Mouse (Mus musculus) neural tube, embryonic 12.5 days (tissue): ENCODE data around the gene Spsb2. TPM values are rescaled to one million over a fixed set of nuclear protein-coding genes. Genes with fewer than 3 reads are reported as not detected.

Experiments used
- ATAC-seq: fragments of 200-750 bp; cut with Nextera tagmentation; 2 replicates; pipeline ENCODE4 v1.8.0; 2017; ENCODE audit warnings: low read depth, mild to moderate bottlenecking, moderate TSS enrichment, moderate library complexity; ENCODE audit not compliant: low FRiP score
- H3K27ac ChIP-seq: fragments of 300-500 bp; sonication (generic); 2 replicates; pipeline ENCODE4 v1.5.1; 2016
- H3K27me3 ChIP-seq: fragments of 300-500 bp; sonication (generic); replicated peaks from 2 replicates; pipeline ENCODE4 v1.6.1; 2016; ENCODE audit warnings: mild to moderate bottlenecking
- H3K36me3 ChIP-seq: fragments of 300-500 bp; sonication (generic); 2 replicates; pipeline ENCODE4 v1.6.1; 2016; ENCODE audit warnings: mild to moderate bottlenecking
- H3K4me1 ChIP-seq: fragments of 300-500 bp; sonication (generic); 2 replicates; pipeline ENCODE4 v1.6.1; 2016
- H3K4me2 ChIP-seq: fragments of 300-500 bp; sonication (generic); replicated peaks from 2 replicates; pipeline ENCODE4 v1.6.1; 2016; ENCODE audit warnings: mild to moderate bottlenecking
- H3K4me3 ChIP-seq: fragments of 300-500 bp; sonication (generic); 2 replicates; pipeline ENCODE4 v1.5.1; 2016
- H3K9ac ChIP-seq: fragments of 300-500 bp; sonication (generic); 2 replicates; pipeline ENCODE4 v1.6.1; 2016; ENCODE audit warnings: mild to moderate bottlenecking
- H3K9me3 ChIP-seq: fragments of 300-500 bp; sonication (generic); 2 replicates; pipeline ENCODE4 v1.6.1; 2016; ENCODE audit warnings: mild to moderate bottlenecking
- WGBS: fragments of 180-500 bp; shearing (Covaris S2); methylation state at CpG from one replicate; pipeline ENCODE4 v1.1.7; 2016; 5-methylcytosine and 5-hydroxymethylcytosine counted together
- polyA plus RNA-seq: library from polyadenylated mRNA; unstranded; fragments of >200 nt; fragmentation: Nextera tagmentation; extraction: Ambion mirVana; gene quantifications from 2 replicates; pipeline ENCODE4 v1.2.1, GENCODE M21; 2016

Gene Spsb2
- polyA plus RNA-seq, 1 experiment from 2014 or later = 8.5 TPM

DNA sequence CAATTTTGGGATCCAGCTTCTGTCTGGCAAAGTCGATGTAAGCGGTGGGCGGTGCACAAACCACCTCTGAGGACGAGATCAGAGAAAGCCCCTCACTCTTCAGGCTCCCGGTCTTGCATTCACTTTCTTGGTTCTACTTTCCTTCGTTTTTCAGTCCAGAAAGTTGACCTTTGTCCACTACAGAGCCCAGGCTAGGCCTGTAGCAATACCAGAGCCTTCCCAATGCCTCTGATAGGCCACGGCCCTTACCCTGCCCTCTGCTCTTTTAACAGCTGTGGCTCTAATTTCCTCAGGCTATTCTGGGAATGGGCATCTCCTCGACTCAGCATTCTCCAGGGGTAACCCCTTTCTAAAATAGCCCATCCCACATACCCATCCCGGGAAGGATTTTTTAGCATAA lies 4.4 kb downstream of the Spsb2 start:
- Histone ChIP-seq H3K4me2 (peak overlapping the region; percentile 89), H3K36me3 (peaks cover 40% of the 10 kb centered on the region), H3K4me3 (peak overlapping the region; percentile 67), H3K27ac (no peak overlapping the region), H3K9me3 (no peaks in the 10 kb centered on the region), H3K4me1 (peaks cover 54% of the 10 kb centered on the region), H3K9ac (peak overlapping the region; percentile 82), H3K27me3 (no peaks in the 10 kb centered on the region)
- 21% methylated on average over 9 of the region's 9 CpGs for WGBS
- no peak for ATAC-seq

GRCm38 (mm10) chr6:124813496-124813895 lies 5.0 kb downstream of the Spsb2 start:
- Histone ChIP-seq H3K4me3 (peak overlapping the region; percentile 67), H3K27ac (peak overlapping the region; percentile 43; the same call in 1 of the 2 replicates), H3K9ac (peak overlapping the region; percentile 82), H3K4me2 (peak overlapping the region; percentile 89), H3K27me3 (no peaks in the 10 kb centered on the region), H3K9me3 (no peaks in the 10 kb centered on the region), H3K4me1 (peaks cover 50% of the 10 kb centered on the region), H3K36me3 (peaks cover 46% of the 10 kb centered on the region)
- peak; percentile 68 for ATAC-seq
- under 1% methylated on average over 18 of the region's 18 CpGs for WGBS

GRCm38 (mm10) chr6:124813933-124814332 lies 5.5 kb downstream of the Spsb2 start, which contains the start of gene Tpi1:
TSS of gene Tpi1 (minus strand) at chr6:124814296.
- peak within 1 kb of the TSS; percentile 82 for H3K9ac ChIP-seq
- H3K36me3 ChIP-seq = peaks cover 51% of the 10 kb centered on the region
- H3K27me3 ChIP-seq = no peaks in the 10 kb centered on the region
- H3K4me1 ChIP-seq = peaks cover 45% of the 10 kb centered on the region
- peak within 1 kb of the TSS; percentile 89 for H3K4me2 ChIP-seq
- H3K4me3 ChIP-seq = peak within 1 kb of the TSS; percentile 67
- no peaks in the 10 kb centered on the region for H3K9me3 ChIP-seq
- under 1% methylated on average over 22 of the region's 22 CpGs for WGBS
- H3K27ac ChIP-seq = peak within 1 kb of the TSS; percentile 43; the same call in 1 of the 2 replicates
- peak; percentile 85 for ATAC-seq

DNA sequence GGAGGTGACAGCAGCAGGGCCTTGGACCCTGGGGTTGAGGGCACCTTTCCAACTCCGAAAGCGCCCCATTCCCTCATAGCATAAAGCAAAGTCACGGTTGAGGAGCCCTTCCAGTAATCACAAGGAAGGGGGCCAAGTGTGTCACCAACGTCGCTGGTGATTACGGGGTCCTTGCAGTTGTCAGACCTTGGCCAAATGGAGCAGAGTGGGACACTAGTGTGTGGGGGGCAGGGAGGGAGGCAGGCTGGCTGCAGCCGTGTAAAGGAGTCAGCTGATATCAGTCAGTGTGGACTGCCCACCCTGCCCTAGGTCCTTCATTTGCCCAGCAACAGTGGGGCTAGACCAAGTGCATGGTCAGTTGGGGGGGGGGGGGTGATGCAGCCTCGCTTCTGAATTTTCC lies 6.0 kb downstream of the Spsb2 start:
- Histone ChIP-seq H3K27me3 (no peaks in the 10 kb centered on the region), H3K4me1 (peaks cover 40% of the 10 kb centered on the region), H3K4me2 (peak overlapping the region; percentile 89), H3K27ac (no peak overlapping the region), H3K9ac (no peak overlapping the region), H3K4me3 (peak overlapping the region; percentile 67), H3K9me3 (no peaks in the 10 kb centered on the region), H3K36me3 (peaks cover 56% of the 10 kb centered on the region)
- peak; percentile 48 for ATAC-seq
- WGBS = 45% methylated on average over 8 of the region's 8 CpGs

DNA sequence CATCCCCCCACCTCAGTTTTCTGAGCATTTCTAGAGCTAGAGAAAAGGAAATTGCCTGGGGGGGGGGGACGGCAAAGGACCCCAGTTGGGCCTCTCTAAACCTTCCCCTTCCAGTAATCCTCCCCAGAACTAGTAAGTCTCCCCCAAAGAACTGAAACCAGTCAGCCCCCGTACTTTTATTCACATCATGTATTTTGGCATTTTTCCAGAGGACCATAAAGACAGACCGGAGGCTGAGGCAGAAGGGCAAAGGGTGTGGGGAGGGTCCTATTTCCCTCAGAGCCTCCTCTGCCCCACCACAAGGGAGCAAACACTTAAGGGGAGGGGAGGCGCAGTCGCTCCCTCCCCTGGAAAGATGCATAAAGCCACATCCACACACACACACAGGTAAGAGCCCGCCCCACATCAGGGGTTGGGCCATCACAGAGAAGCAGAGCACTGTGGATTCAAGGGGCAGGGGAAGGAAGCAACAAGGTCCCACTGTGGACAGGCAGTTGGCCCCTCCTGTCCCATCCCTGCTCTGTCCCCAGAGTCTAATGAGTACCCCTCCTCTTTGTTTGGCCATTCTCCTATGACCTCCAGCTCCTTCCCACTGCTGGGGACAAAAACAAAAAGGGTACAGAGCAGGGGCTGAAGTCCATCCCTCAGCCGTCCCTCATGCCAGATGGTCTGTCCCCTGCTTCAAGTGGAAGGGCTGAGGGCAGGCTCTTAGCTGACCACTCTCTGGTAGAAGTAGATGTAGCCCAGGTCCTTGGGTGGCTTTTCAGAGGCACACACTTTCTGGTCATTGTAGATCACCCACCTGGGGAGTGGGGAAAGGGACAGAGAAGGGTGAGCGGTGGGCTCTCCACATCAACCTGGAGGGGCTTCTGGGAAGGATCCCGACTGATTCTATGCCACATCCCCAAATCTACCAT lies 6.7 kb downstream of the Spsb2 start:
- Histone ChIP-seq H3K4me3 (no peak overlapping the region), H3K9ac (0 out of 2 replicates have a peak overlapping the region, but pooled peaks have one; percentile 13), H3K27ac (no peak overlapping the region), H3K9me3 (no peaks in the 10 kb centered on the region), H3K4me1 (peaks cover 34% of the 10 kb centered on the region), H3K27me3 (no peaks in the 10 kb centered on the region), H3K4me2 (peak overlapping the region; percentile 9; the same call in 1 of the 2 replicates), H3K36me3 (peaks cover 63% of the 10 kb centered on the region)
- WGBS = 69% methylated on average over 9 of the region's 9 CpGs
- no peak for ATAC-seq

- Histone ChIP-seq H3K9ac (no peak overlapping the region), H3K9me3 (no peaks in the 10 kb centered on the region), H3K4me2 (no peak overlapping the region), H3K4me1 (peaks cover 31% of the 10 kb centered on the region), H3K27ac (no peak overlapping the region), H3K4me3 (no peak overlapping the region), H3K27me3 (no peaks in the 10 kb centered on the region), H3K36me3 (peaks cover 73% of the 10 kb centered on the region)
- 92% methylated on average over 4 of the region's 4 CpGs for WGBS
- no peak for ATAC-seq
These were observed 8.2 kb downstream of the Spsb2 start for GRCm38 (mm10) chr6:124816611-124817010.

GRCm38 (mm10) chr6:124817125-124817524 lies 8.7 kb downstream of the Spsb2 start:
- Histone ChIP-seq H3K27ac (no peak overlapping the region), H3K27me3 (no peaks in the 10 kb centered on the region), H3K9ac (no peak overlapping the region), H3K4me1 (peaks cover 28% of the 10 kb centered on the region), H3K4me2 (no peak overlapping the region), H3K4me3 (no peak overlapping the region), H3K36me3 (peaks cover 74% of the 10 kb centered on the region), H3K9me3 (no peaks in the 10 kb centered on the region)
- WGBS = 94% methylated on average over 11 of the region's 11 CpGs
- ATAC-seq = no peak

DNA sequence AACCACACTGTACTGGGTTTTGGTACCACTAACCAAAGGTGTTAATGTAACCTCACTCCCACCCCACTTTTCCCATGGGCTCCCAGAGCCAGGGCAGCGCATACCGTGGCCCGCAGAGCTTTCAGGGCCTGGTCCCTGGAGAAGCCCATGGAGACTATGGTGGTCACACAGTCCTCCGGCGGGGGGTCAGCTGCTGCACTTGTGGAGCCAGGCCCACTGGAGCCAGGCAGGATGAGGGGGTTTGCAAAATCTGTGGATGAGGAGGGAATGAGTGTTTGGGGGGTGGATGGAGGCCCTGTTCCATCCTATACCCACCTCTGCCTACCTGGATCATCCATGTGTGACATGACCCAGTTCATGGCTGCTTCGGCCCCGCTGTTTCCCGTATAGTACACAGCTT lies 9.1 kb downstream of the Spsb2 start:
- no peak for ATAC-seq
- Histone ChIP-seq H3K4me1 (peaks cover 23% of the 10 kb centered on the region), H3K27me3 (no peaks in the 10 kb centered on the region), H3K4me3 (no peak overlapping the region), H3K36me3 (peaks cover 76% of the 10 kb centered on the region), H3K9me3 (no peaks in the 10 kb centered on the region), H3K27ac (no peak overlapping the region), H3K4me2 (no peak overlapping the region), H3K9ac (0 out of 2 replicates have a peak overlapping the region, but pooled peaks have one; percentile 5)
- 97% methylated on average over 8 of the region's 8 CpGs for WGBS

- peaks cover 19% of the 10 kb centered on the region for H3K4me1 ChIP-seq
- H3K27ac ChIP-seq = no peak overlapping the region
- no peak overlapping the region for H3K4me3 ChIP-seq
- no peak overlapping the region for H3K4me2 ChIP-seq
- H3K9ac ChIP-seq = 0 out of 2 replicates have a peak overlapping the region, but pooled peaks have one; percentile 5
- H3K27me3 ChIP-seq = no peaks in the 10 kb centered on the region
- ATAC-seq = no peak
- WGBS = 91% methylated on average over 8 of the region's 8 CpGs
- peaks cover 80% of the 10 kb centered on the region for H3K36me3 ChIP-seq
- H3K9me3 ChIP-seq = no peaks in the 10 kb centered on the region
These were observed 9.5 kb downstream of the Spsb2 start for GRCm38 (mm10) chr6:124817971-124818370.

GRCm38 (mm10) chr6:124820891-124821290 lies 12.4 kb downstream of the Spsb2 start:
- no peak overlapping the region for H3K9ac ChIP-seq
- no peak overlapping the region for H3K27ac ChIP-seq
- no peaks in the 10 kb centered on the region for H3K27me3 ChIP-seq
- H3K36me3 ChIP-seq = peaks cover 100% of the 10 kb centered on the region
- H3K4me3 ChIP-seq = no peak overlapping the region
- no peaks in the 10 kb centered on the region for H3K9me3 ChIP-seq
- 93% methylated on average over 5 of the region's 5 CpGs for whole genome bisulfite sequencing
- no peaks in the 10 kb centered on the region for H3K4me1 ChIP-seq
- H3K4me2 ChIP-seq = no peak overlapping the region
- no peak for ATAC-seq

DNA sequence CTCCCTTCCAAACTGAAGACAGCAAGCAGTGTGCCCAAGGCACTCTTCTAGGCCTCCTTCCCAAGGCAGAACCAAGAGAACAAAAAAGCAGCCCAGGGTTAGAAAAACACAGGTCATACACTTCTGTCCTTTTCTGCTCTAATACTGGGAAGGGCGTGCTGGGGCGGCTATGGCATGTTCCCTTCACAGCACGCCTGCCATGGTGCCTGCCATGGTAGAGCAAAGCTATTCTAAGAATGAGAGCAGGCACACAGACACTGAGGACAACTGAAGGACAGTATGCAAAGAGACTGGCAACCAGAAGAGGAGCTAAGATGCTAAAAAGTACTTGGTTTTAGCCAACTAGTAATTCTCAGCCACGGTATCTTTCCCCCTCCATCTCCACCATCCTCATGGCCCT lies 13.6 kb downstream of the Spsb2 start:
- no peak overlapping the region for H3K4me2 ChIP-seq
- no peaks in the 10 kb centered on the region for H3K27me3 ChIP-seq
- no peaks in the 10 kb centered on the region for H3K4me1 ChIP-seq
- H3K36me3 ChIP-seq = peaks cover 97% of the 10 kb centered on the region
- no peak for ATAC-seq
- H3K9ac ChIP-seq = no peak overlapping the region
- H3K9me3 ChIP-seq = no peaks in the 10 kb centered on the region
- no peak overlapping the region for H3K27ac ChIP-seq
- 96% methylated on average over 4 of the region's 4 CpGs for WGBS
- H3K4me3 ChIP-seq = no peak overlapping the region

DNA sequence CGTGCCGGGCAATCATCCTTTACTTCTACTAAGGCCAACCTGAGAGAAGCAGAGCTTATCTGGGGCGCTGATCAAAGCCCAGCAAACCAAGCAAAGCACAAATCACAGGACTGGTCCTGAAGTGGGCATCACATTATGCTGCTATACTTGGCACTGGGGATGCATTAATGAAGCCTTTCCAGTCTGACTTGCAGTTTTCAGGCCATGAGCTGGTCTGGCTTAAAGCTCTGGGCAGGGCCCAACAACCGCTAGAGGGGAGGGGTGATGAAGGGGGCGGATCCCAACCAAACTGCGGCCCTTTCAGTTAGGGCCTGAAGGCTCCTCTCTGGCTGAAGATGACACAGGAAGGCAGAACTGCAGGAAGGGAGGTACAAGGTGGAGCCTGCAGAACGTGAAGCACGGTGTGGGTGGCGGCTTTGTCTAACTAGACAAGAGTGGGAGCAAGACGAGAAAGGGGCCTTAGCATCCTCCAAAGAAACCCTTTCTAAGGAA lies 19.7 kb downstream of the Spsb2 start:
- H3K4me1 ChIP-seq = peaks cover 18% of the 10 kb centered on the region
- peak overlapping the region; percentile 85 for H3K4me2 ChIP-seq
- peak overlapping the region; percentile 61 for H3K4me3 ChIP-seq
- 27% methylated on average over 10 of the region's 10 CpGs for whole genome bisulfite sequencing
- peaks cover 51% of the 10 kb centered on the region for H3K36me3 ChIP-seq
- H3K27ac ChIP-seq = peak overlapping the region; percentile 8; the same call in 1 of the 2 replicates
- H3K9ac ChIP-seq = peak overlapping the region; percentile 59
- no peak for ATAC-seq
- no peaks in the 10 kb centered on the region for H3K27me3 ChIP-seq
- no peaks in the 10 kb centered on the region for H3K9me3 ChIP-seq
